Mouse (Mus musculus) v-Abl transformed pro-B cells (cell line): ENCODE data around the gene Gm7075.
"Not testable (repeated sequence)": the region's sequence is repeated elsewhere in the genome, so short reads cannot be mapped to it uniquely, and the experiment has no call there.

Source experiments
- in situ Hi-C, 2 experiments: fragments of 400-800 bp; cut with MboI; formaldehyde crosslinking; loops; one replicate each; pipeline ENCODE4 v1.15.1; 2025; ENCODE audit not compliant: unreplicated experiment in 2 of 2

Gene Gm7075

GRCm38 (mm10) chr10:63421739-63422735, at the start of gene Gm7075:
Gene Gm7075, minus strand, starts transcription at chr10:63421789.
- in situ Hi-C loops = no loop called here

DNA sequence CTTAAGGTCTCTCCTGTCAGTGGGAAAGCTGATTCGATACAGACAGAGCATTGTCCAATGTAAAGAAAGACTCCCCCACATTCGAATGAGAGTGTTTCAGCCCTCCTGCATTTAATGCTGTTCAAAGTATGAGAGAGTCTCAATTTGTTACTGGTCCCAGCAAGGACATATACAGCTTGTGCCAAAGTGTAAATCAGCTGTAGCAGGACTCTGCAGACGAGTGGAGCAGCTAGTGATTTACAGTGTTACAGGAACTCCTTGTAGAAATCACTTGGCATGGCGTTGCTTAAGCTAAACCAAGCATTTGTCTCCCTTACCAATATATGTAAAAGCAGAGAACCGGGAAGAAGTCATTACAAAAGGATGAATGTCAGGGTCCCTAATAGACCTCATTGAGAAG, 39.3 kb upstream of the Gm7075 start:
- in situ Hi-C loops = no loop called here

DNA sequence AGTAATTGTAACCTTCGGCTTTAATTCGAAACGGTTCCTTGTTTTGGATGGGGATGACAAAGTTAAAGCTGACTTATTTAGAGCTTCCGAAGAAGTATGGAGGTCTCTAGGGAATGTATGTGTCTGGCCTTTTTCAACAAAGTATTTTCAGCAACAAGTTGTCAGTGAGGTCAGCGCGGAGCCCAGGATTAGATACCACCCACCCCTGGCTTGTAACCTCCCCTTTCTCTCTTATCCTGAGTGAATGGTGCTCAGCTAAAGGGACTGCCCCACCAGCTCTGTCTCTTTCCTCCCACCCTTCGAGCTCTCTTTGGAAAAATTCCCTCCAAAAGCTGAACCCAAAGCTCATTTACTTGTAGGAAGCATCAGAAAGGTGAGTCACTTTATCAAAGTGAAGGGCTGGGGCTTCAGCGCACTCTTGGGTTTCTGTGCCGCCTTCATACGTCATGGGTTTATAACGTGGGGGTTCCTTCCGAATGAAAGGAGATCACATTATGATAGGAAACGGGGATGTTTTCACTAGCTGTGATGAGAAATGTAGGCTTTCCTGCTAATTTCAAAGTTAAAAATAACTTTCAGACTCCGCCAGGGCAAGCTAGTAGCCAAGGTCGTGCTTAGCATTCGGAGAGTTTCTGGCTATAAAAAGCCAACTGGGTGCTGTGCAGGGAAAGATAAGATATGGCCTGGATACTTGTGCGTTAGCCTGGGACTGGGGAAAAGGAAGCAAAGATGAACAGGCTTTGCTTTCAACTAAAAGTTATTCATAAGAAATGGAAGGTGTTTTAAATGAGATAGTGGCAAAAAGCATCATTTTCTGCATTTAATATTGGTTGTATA, 35.9 kb upstream of the Gm7075 start:
- in situ Hi-C loops = no loop called here

DNA sequence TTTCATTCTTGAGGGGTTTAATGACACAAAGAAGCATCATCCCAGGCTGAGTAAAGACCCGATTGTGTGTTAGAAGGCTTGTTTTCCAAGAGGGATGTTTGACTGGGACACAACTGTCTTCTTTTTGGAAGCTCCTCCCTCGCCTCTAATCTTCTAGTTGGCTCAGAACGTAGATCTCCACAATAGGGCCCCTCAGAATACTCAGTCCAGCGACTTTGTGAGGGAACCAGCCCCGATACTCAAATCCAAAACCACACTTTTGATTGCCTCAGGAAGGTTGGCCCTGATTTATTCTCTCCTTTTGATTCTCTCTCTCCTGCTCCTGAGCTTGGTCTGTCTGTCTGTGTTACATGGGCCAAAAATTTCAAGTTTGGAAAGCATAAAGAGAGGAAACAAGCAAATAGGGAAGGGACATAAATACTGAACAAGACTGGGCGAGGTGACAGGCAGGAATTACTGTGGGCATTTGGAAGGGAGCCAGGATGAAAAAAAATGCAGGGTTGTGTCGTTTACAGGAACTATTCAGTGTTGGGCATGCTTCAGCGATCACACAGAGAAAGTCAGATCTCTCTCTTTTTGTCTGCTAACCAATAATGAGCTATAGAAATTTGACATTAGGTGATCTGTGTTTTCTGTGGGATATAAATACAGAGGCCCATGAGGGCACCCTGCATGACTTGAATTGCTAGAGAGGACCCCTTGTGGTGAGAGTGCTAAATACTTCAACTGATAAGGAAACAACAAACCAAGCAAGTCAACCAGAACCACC, 33.7 kb upstream of the Gm7075 start:
- in situ Hi-C loops = no loop called here

DNA sequence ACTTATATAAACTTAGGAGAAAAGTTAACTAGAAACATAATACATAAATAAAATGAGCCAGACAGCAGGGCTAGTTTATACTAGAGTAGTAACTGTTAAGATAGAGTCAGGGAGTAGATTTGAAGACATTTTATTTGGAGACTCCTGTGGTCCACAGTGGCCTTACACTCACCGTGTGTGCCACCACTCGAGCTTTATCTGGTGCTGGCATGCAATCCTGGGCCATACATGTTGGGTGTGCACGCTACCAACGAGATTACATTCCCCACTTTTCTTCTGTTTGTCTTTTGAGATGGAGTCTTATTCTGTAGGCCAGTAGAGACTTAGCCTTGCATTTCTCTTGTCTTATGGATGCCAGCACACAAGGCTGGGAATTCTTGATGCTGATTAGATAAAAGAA, 32.3 kb upstream of the Gm7075 start:
- in situ Hi-C loops = no loop called here

DNA sequence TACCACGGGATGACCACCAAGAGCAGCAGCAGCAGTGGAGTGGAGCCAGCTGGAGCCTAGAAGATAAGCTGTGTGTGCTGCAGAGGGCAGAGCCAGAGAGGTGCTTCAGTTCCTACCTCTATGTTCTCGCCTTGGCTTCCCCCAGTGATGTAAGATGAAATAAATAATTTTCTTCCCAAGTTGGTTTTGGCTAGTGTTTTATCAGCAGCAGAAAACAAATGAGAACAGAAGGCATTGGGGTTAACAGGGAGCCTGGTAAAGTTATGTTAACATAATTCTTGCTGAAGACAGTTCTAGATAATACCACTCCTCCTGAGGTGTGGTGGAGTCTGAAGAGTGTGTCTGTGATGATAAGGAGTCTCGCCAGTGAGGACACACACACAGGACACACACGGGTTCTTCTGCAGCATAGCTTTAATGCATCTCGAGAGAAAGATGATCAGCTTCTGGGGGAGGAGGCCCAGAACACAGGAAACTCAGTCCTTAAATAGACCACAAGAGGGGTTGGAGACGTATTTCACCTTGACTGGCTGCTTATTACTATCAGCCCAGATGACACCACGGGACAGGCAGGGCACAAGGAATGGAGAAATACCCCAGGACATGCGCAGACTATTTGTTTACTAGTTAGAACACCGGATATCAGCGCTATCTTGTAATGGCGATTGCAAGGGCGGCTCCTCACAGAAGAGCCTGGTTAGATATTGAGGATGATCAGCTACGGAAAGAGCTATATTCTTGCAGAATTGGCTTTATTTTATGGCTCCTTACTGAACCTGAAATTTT, 23.2 kb upstream of the Gm7075 start:
- in situ Hi-C loops = not testable (repeated sequence)

DNA sequence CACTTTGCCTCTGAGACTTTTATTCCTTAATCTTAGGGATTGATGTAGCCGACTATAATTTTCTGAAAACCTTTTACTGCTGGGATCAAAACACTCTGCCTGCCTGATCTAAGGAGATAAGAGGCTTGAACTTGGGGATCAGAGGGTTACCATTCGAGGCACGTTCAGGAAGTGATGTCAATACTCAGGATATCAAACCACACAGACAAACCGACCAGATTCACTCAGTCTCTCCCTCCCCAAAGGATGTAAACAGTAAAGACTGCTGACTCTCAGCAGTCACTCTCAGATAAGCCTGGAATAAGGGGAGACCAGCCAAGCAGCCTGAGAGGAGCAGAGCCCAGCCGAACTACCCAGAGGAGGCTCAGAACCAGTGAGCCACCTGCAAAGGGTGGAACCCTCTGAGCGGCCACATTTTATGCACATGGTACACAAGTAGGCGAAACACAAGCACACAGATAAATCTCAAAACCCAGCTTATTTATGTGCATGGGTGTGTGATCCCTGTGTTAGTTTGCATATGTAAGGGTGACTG, 18.2 kb upstream of the Gm7075 start:
- in situ Hi-C loops = no loop called here

GRCm38 (mm10) chr10:63438736-63439262, 17.2 kb upstream of the Gm7075 start:
- in situ Hi-C loops = no loop called here

DNA sequence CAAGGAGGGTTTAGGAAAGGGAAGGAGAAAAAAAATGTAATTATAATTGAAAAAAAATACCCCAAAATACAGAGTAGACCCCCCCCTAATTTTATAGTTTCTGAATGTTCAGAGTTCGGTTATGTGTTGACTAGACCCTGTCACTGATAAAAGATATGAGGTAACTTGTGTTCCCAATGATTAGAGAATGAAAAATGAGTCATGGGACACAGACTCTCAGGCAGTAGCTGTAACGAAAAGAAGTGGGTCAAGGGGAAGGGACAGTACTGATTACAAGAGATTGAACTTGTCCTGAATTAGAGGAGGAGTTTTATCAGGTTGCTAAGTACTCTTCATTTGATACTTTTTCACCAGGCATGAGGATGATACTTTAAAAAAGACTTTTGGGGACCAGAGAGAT, 11.3 kb upstream of the Gm7075 start:
- in situ Hi-C loops = no loop called here

DNA sequence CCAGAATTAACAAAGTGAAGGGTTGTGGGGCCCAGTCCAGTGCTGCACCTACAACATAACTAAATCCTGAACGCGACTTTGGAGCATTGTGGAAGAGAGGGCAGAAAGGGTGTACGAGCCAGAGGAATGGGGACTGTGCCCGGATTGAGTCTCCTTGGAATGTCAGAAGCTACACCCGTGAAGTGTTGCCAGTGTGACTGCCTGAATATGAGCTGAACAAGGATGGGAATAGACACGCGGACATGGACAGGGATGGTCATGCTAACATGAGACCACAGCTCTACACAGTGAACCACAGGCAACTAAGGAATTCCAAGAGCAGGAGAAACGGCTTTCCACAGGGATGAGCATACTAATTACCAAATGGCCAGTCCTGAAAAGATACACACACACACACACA, 10.5 kb upstream of the Gm7075 start:
- in situ Hi-C loops = no loop called here

- in situ Hi-C loops = no loop called here
Observed at GRCm38 (mm10) chr10:63431221-63431736, 9.7 kb upstream of the Gm7075 start.

- in situ Hi-C loops = no loop called here
Observed at GRCm38 (mm10) chr10:63429785-63430305, 8.3 kb upstream of the Gm7075 start, which contains the start of gene Ctnna3. Gene Ctnna3, plus strand, starts transcription at chr10:63430098.

DNA sequence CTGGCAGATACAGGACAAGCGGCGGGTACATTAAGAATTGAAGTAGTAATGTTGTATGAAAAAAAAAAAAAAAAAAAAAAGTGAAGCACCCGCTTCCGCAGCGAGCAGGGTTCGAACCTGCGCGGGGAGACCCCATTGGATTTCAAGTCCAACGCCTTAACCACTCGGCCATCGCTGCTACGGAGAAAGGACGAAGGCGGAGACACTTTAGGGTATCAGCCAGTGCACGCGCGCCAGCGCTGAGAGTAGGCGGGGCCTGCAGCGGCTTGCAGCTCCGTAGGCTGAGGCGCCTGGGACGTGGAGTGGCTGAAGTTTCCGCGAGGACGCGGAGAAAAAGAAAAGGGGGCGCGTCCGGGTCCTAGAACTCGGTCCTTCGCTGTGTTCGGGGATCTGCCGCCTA, 7.8 kb upstream of the Gm7075 start:
- in situ Hi-C loops = no loop called here

DNA sequence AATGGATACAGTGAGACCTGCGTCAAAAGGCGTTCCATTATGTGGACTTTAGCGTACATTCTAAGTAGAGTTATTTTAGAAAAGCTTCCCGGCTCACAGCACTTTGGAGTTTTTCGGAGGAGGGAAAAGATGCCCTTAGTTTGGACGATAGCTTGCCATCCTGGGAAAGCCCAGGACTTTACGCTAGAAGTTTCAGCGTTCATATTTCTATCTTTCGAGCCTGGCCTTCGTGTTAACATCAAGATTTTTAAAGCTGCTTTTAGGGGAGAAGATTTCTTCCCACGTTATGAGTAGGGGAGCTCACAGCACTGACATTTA, 7.4 kb upstream of the Gm7075 start:
- in situ Hi-C loops = no loop called here

DNA sequence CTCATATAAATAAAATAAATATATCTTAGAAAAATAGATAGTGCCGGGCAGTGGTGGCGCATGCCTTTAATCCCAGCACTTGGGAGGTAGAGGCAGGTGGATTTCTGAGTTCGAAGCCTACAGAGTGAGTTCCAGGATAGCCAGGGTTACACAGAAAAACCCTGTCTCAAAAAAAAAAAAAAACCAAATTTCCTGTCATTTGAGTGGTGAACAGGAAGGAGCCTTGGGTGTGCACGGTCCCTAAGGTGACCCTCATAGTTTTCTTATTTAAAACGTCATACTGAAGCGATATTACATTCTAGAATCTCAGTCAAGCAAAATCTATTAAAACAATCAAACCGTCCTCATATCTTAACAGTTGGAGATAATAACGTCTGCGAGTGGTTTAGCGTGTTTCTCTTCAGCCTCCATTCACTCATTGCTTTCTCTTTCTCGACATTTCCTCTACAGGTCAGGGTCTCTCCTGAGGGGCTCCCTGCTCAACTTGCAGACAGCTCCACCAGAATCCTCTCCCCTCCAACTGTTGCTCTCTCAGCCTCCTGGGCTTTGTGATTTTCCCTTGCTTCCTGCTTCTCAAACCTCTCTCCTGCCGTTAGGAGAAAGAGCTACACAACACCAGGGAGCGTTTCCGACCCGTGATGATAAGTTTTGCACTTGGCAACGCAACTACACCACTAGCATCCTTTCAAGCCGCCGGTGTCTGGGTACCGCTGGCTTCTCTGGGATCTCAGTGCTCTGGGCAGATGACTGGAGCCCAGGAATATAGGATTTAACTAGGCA, 6.8 kb upstream of the Gm7075 start:
- in situ Hi-C loops = no loop called here

DNA sequence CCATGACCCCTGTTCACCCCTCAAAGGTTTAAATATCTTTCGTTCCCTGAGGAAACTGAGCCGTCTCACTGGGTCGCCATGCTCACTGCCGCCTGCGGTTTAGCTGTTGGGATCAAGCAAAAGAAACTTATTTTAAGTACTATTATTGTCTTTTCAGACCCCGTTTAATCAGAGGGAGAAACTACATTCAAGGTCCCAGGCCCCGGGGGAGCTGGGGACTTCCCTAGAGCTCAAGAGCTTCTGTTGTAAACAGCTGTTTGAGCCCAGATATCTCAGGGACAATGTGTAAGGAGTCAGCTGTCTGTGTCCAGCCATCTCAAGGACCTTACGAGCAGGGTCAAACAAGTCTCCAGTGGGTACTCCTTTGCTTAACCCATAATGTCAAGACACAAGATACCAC, 5.6 kb upstream of the Gm7075 start:
- in situ Hi-C loops = no loop called here

DNA sequence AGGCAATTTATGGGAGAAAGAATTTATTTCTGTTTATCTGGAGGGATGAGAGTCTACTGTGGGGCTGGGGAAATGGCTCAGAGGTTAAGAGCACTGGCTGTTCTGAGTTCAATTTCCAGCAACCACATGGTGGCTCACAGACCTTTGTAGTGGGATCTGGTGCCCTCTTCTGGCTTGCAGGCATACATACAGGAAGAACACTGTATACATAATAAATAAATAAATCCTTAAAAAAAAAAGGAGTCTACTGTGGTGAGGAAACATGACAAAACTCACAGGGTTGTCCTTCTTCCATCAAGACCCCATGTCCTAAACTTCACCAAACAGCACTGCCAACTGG, 2.9 kb upstream of the Gm7075 start:
- in situ Hi-C loops = no loop called here
